Mouse (Mus musculus) spleen, adult 2 months (tissue): Measurements from ENCODE around the gene U2af2.

Experiments
- CTCF ChIP-seq: fragments of 200-500 bp; IDR thresholded peaks from 2 replicates; pipeline ENCODE4 v1.5.1; 2011; ENCODE audit warnings: mild to moderate bottlenecking, inconsistent platforms; ENCODE audit not compliant: insufficient read depth, insufficient read length, insufficient replicate concordance; ENCODE audit errors: extremely low read depth
- POLR2A ChIP-seq: fragments of 200-500 bp; IDR thresholded peaks from 2 replicates; pipeline ENCODE4 v1.6.1; 2011; ENCODE audit warnings: low read depth, low read length, inconsistent platforms

GRCm38 (mm10) chr7:5081241-5081640 lies 19.3 kb downstream of the U2af2 start:
- no peak for TF ChIP-seq CTCF
- no peak for TF ChIP-seq POLR2A
